In genomic region chr14:102216581-102217368, GRCm38 (mm10) we compare ENCODE assay signal across 8 mouse cellular contexts.
DNase-seq lines count a peak whose midpoint lies in the region; ATAC-seq lines count a peak whose summit lies in the region.

No protein-coding gene starts in this region.

- no peaks in the 10 kb centered on the region for H3K27me3 ChIP-seq in heart, embryonic 14.5 days (ENCODE audit: control insufficient read depth, insufficient read depth, low read length)

- no peaks in the 10 kb centered on the region for H3K9me3 ChIP-seq in heart, embryonic 14.5 days (ENCODE audit: control insufficient read depth, low read length)

- H3K4me3 ChIP-seq in heart, embryonic 14.5 days (ENCODE audit: control insufficient read depth in 1 of 2, insufficient read depth in 1 of 2, low read depth in 1 of 2, low read length in 2 of 2) = no peak overlapping the region

- no peak overlapping the region for H3K9ac ChIP-seq in heart, embryonic 14.5 days (ENCODE audit: low read length)

- WGBS in heart, embryonic 14.5 days = 43% methylated on average over 7 of the region's 7 CpGs

- DNase-seq in heart, adult 8-10 months (ENCODE audit: low spot score) = no peak
- peak; percentile 23 to 50 for DNase-seq in frontal cortex, adult 2 months (ENCODE audit: extremely low spot score in 1 of 2, low spot score in 1 of 2)
- peak; percentile 51 to 63 for DNase-seq in layer of hippocampus, adult 8-10 months (ENCODE audit: low spot score in 2 of 2)
- DNase-seq in retina, embryonic 14.5 days (ENCODE audit: low spot score) = peak; percentile 11
- no peak for DNase-seq in c-Kit-positive CD71-positive TER-119-positive erythroid progenitor cells, embryonic 14.5 days (ENCODE audit: low spot score)
- DNase-seq in thymus, postnatal 36 days = no peak

- H3K36me3 ChIP-seq in heart, embryonic 14.5 days (ENCODE audit: control insufficient read depth, insufficient read depth, low read length) = no peaks in the 10 kb centered on the region

- ATAC-seq in heart, embryonic 14.5 days (ENCODE audit: insufficient number of reproducible peaks, insufficient read depth, low FRiP score, low read depth) = peak; percentile 61; the same call in 1 of the 2 replicates
- ATAC-seq in erythroblast, adult 5-6 weeks (replicated peaks; ENCODE audit: low FRiP score, poor library complexity, severe bottlenecking) = no peak

- no peaks in the 10 kb centered on the region; a peak in 2 of 4 replicates for H3K4me1 ChIP-seq in heart, embryonic 14.5 days (ENCODE audit: control insufficient read depth in 2 of 2, insufficient read depth in 2 of 2, low read length in 2 of 2)

- H3K27ac ChIP-seq in heart, embryonic 14.5 days (replicated peaks in 1 of 2; ENCODE audit: control insufficient read depth in 1 of 2, insufficient read depth in 1 of 2, low read depth in 2 of 2, low read length in 2 of 2) = no peak overlapping the region

- peak overlapping the region; percentile 19; the same call in 1 of the 2 replicates for H3K4me2 ChIP-seq in heart, embryonic 14.5 days (ENCODE audit: low read length)

Comparison
In these comparisons a context has a peak if more than half of its experiments do, and no peak if none do; other contexts are left out.
1. DNase-seq: peak in frontal cortex, adult 2 months (2 of 2), layer of hippocampus, adult 8-10 months (2 of 2) and retina, embryonic 14.5 days (single experiment); none in heart, adult 8-10 months (single experiment), c-Kit-positive CD71-positive TER-119-positive erythroid progenitor cells, embryonic 14.5 days (single experiment) and thymus, postnatal 36 days (0 of 2).